Mouse (Mus musculus) hindbrain, postnatal 0 days (tissue): ENCODE data around the gene Fbxw2. TPM values are rescaled to one million over a fixed set of nuclear protein-coding genes. Genes with fewer than 3 reads are reported as not detected.
"Not testable (repeated sequence)": the region's sequence is repeated elsewhere in the genome, so short reads cannot be mapped to it uniquely, and the experiment has no call there.

ENCODE experiments used
- ATAC-seq: fragments of 200-750 bp; cut with Nextera tagmentation; 2 replicates; pipeline ENCODE4 v1.8.0; 2017; ENCODE audit warnings: mild to moderate bottlenecking, moderate TSS enrichment, moderate library complexity
- DNase-seq: peaks from one replicate; pipeline ENCODE4 v3.0.0-alpha.2; 2015; ENCODE audit warnings: low spot score
- H3K27ac ChIP-seq: fragments of 300-500 bp; sonication (generic); 2 replicates; pipeline ENCODE4 v1.5.1; 2014; ENCODE audit warnings: mild to moderate bottlenecking
- H3K27me3 ChIP-seq: fragments of 300-500 bp; sonication (generic); 2 replicates; pipeline ENCODE4 v1.6.1; 2014; ENCODE audit warnings: low read length, mixed read lengths; ENCODE audit not compliant: insufficient read depth
- H3K36me3 ChIP-seq: fragments of 300-500 bp; sonication (generic); 2 replicates; pipeline ENCODE4 v1.6.1; 2014; ENCODE audit warnings: low read length, mixed read lengths; ENCODE audit not compliant: insufficient read depth
- H3K4me1 ChIP-seq: fragments of 300-500 bp; sonication (generic); 2 replicates; pipeline ENCODE4 v1.6.1; 2014; ENCODE audit warnings: antibody characterized with exemption, low read length, mixed read lengths; ENCODE audit not compliant: insufficient read depth
- H3K4me2 ChIP-seq: fragments of 300-500 bp; sonication (generic); 2 replicates; pipeline ENCODE4 v1.6.1; 2014; ENCODE audit warnings: low read depth, mild to moderate bottlenecking, low read length, moderate library complexity, mixed read lengths
- H3K4me3 ChIP-seq: fragments of 300-500 bp; sonication (generic); 2 replicates; pipeline ENCODE4 v1.5.1; 2014; ENCODE audit warnings: low read length
- H3K9ac ChIP-seq: fragments of 300-500 bp; sonication (generic); replicated peaks from 2 replicates; pipeline ENCODE4 v1.6.1; 2014; ENCODE audit warnings: mild to moderate bottlenecking, low read length, moderate library complexity, mixed read lengths
- H3K9me3 ChIP-seq: fragments of 300-500 bp; sonication (generic); 2 replicates; pipeline ENCODE4 v1.6.1; 2016; ENCODE audit warnings: low read length, mixed read lengths
- CTCF ChIP-seq: IDR thresholded peaks from 2 replicates; pipeline ENCODE4 v1.5.1; 2016; ENCODE audit warnings: antibody characterized with exemption, control low read depth, low read depth
- WGBS: fragments of 180-500 bp; shearing (Covaris S2); extraction: QIAGEN DNeasy Blood & Tissue Kit; methylation state at CpG from one replicate; pipeline ENCODE4 v1.1.7; 2014; 5-methylcytosine and 5-hydroxymethylcytosine counted together
- polyA plus RNA-seq: library from polyadenylated mRNA; unstranded; fragments of >200 nt; fragmentation: Nextera tagmentation; extraction: Ambion mirVana; gene quantifications from 2 replicates; pipeline ENCODE4 v1.2.1, GENCODE M21; 2015
- total RNA-seq: library from RNA; depleted of rRNA; stranded (reverse); fragments of >200 nt; gene quantifications from 2 replicates; pipeline ENCODE4 v1.2.3, GENCODE M21; 2014; rRNA removed

The Fbxw2 gene
- total and polyA plus RNA-seq, 2 experiments from 2014 or later = 94.9 to 118 TPM

GRCm38 (mm10) chr2:34762174-34762573 is 63.9 kb downstream of the Fbxw2 start:
- Histone ChIP-seq H3K4me3 (no peak overlapping the region), H3K9ac (no peak overlapping the region), H3K4me1 (no peaks in the 10 kb centered on the region), H3K4me2 (no peak overlapping the region), H3K27me3 (no peaks in the 10 kb centered on the region), H3K27ac (no peak overlapping the region), H3K36me3 (no peaks in the 10 kb centered on the region), H3K9me3 (no peaks in the 10 kb centered on the region)
- TF ChIP-seq CTCF = no peak
- ATAC-seq = no peak
- WGBS = 85% methylated on average over 2 of the region's 2 CpGs
- no peak for DNase-seq

GRCm38 (mm10) chr2:34761272-34761671 is 64.8 kb downstream of the Fbxw2 start:
- not testable (repeated sequence) for H3K36me3 ChIP-seq, ATAC-seq, H3K27me3 ChIP-seq, H3K4me1 ChIP-seq, H3K27ac ChIP-seq, H3K4me3 ChIP-seq, H3K4me2 ChIP-seq, DNase-seq, H3K9ac ChIP-seq, H3K9me3 ChIP-seq
- 91% methylated on average over 5 of the region's 5 CpGs for WGBS

DNA sequence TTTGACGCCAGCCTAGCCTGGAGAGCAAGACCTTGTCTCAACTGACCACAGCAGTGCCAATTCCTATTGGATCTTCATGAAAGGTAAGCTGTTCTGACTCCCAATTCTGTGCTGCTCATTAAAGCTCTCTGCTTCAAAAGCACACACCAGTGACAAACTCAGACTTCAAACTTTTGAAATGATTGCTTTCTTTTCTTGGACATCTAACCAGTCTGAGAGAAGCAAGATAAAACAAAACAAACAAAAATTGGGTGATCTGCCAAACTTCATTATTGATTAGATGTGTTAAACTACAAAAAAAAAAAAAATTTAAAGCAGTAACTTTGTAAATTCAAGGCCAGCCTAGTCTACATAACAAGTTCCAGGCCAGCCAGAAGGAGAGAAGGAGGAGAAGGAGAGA is 68.8 kb downstream of the Fbxw2 start:
- Histone ChIP-seq H3K4me1 (no peaks in the 10 kb centered on the region), H3K27me3 (no peaks in the 10 kb centered on the region), H3K9ac (no peak overlapping the region), H3K9me3 (no peaks in the 10 kb centered on the region), H3K36me3 (no peaks in the 10 kb centered on the region), H3K4me3 (no peak overlapping the region), H3K4me2 (no peak overlapping the region), H3K27ac (no peak overlapping the region)
- TF ChIP-seq CTCF = no peak
- whole genome bisulfite sequencing = 69% methylated on average over 1 of the region's 1 CpGs
- ATAC-seq (no peak), DNase-seq (no peak)

DNA sequence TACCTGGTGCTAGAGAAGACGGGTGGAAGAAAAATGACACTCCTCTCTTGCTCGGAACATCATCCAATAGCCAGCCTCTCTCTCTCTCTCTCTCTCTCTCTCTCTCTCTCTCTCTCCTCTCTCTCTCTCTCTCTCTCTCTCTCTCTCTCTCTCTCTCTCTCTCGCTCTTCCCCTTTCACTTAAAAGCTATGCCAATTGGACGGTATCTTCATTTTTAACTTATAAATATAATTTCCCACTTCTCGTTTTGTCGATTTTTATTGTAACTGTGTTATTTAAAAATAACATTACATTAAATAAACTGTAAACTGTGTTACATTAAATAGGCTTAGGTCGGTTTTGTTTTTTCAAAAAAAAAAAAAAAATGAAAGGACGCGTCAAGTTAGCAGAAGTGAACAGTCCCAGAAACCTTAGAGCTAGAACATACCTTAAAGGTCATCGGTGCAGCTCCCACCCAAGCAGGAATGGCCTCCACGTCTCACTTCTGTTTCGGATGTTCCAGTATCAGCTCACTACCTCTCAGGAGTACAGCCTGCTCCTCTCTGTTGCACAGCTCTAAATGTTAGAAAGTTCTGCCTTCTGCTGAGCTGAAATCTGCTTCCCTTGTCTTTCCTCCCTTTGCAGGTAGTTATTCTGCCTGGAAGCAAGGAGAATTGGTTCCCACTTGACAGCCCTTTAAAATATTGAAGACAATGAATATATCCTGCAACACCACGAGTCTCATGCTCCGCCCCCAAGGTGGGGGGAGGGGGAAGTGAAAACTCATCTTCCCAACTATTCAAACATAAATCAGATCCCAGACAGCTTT is 71.4 kb downstream of the Fbxw2 start, which contains the start of gene Gapvd1:
TSS of gene Gapvd1 (minus strand) at position 682 of the 808 bp plus-strand sequence.
- H3K9ac ChIP-seq = peak within 1 kb of the TSS; percentile 98
- H3K27ac ChIP-seq = peak within 1 kb of the TSS; percentile 89
- no peak; the same call in 1 of the 2 replicates for ATAC-seq
- H3K4me1 ChIP-seq = no peaks in the 10 kb centered on the region
- 1% methylated on average over 14 of the region's 14 CpGs for WGBS
- H3K9me3 ChIP-seq = no peaks in the 10 kb centered on the region
- peak within 1 kb of the TSS; percentile 92 for H3K4me3 ChIP-seq
- no peak for TF ChIP-seq CTCF
- H3K4me2 ChIP-seq = peak within 1 kb of the TSS; percentile 65
- peak; percentile 41 for DNase-seq
- H3K27me3 ChIP-seq = no peaks in the 10 kb centered on the region
- no peaks in the 10 kb centered on the region for H3K36me3 ChIP-seq

Other genes with a start within 250 kb of the Fbxw2 start
- gene Gapvd1, start 71.1 kb downstream of the Fbxw2 start, total RNA-seq = 71.2 and 74.0 TPM in 2 replicates
- 79.8 and 80.8 TPM in 2 replicates for gene Gapvd1, start 71.1 kb downstream of the Fbxw2 start, polyA plus RNA-seq
- 148 and 186 TPM in 2 replicates for gene Hspa5, start 54.3 kb downstream of the Fbxw2 start, total RNA-seq
- 321 and 322 TPM in 2 replicates for gene Hspa5, start 54.3 kb downstream of the Fbxw2 start, polyA plus RNA-seq
- 15.8 and 19.0 TPM in 2 replicates for gene Rabepk, start 26.4 kb downstream of the Fbxw2 start, total RNA-seq
- 28.2 and 28.8 TPM in 2 replicates for gene Rabepk, start 26.4 kb downstream of the Fbxw2 start, polyA plus RNA-seq
- gene Gm34653, start 6.7 kb upstream of the Fbxw2 start, total RNA-seq = 0.16 TPM in 1 of 2 replicates, not detected in the other
- gene Gm34653, start 6.7 kb upstream of the Fbxw2 start, polyA plus RNA-seq = 0.09 TPM in 1 of 2 replicates, not detected in the other
- gene Cutal, start 48.1 kb upstream of the Fbxw2 start, total RNA-seq = 0.26 and 0.65 TPM in 2 replicates
- gene Cutal, start 48.1 kb upstream of the Fbxw2 start, polyA plus RNA-seq = 0.20 and 0.37 TPM in 2 replicates
- 37.6 and 39.4 TPM in 2 replicates for gene Psmd5, start 48.7 kb upstream of the Fbxw2 start, total RNA-seq
- 74.6 and 80.0 TPM in 2 replicates for gene Psmd5, start 48.7 kb upstream of the Fbxw2 start, polyA plus RNA-seq
- 1.7 and 2.5 TPM in 2 replicates for gene Phf19, start 87.7 kb upstream of the Fbxw2 start, total RNA-seq
- gene Phf19, start 87.7 kb upstream of the Fbxw2 start, polyA plus RNA-seq = 1.3 and 3.1 TPM in 2 replicates
- 1.0 and 2.6 TPM in 2 replicates for gene Traf1, start 135.5 kb upstream of the Fbxw2 start, total RNA-seq
- gene Traf1, start 135.5 kb upstream of the Fbxw2 start, polyA plus RNA-seq = 3.4 and 3.9 TPM in 2 replicates
- gene Hc, start 235.1 kb upstream of the Fbxw2 start, total RNA-seq = 0.10 and 1.3 TPM in 2 replicates
- 0.63 and 0.69 TPM in 2 replicates for gene Hc, start 235.1 kb upstream of the Fbxw2 start, polyA plus RNA-seq